Mouse (Mus musculus) thymus, adult 2 months (tissue): ENCODE data around the gene Fchsd2.

Experiments used
- CTCF ChIP-seq: fragments of 200-500 bp; IDR thresholded peaks from 2 replicates; pipeline ENCODE4 v1.5.1; 2012; ENCODE audit warnings: mild to moderate bottlenecking, control low read depth, low read length, moderate library complexity, borderline replicate concordance; ENCODE audit not compliant: control insufficient read depth, poor library complexity, insufficient read depth; ENCODE audit errors: extremely low read depth
- POLR2A ChIP-seq: fragments of 200-500 bp; IDR thresholded peaks from 2 replicates; pipeline ENCODE4 v1.6.1; 2012; ENCODE audit warnings: mild to moderate bottlenecking, low read length, control low read depth, moderate library complexity; ENCODE audit not compliant: control insufficient read depth, poor library complexity, insufficient read depth; ENCODE audit errors: extremely low read depth

DNA sequence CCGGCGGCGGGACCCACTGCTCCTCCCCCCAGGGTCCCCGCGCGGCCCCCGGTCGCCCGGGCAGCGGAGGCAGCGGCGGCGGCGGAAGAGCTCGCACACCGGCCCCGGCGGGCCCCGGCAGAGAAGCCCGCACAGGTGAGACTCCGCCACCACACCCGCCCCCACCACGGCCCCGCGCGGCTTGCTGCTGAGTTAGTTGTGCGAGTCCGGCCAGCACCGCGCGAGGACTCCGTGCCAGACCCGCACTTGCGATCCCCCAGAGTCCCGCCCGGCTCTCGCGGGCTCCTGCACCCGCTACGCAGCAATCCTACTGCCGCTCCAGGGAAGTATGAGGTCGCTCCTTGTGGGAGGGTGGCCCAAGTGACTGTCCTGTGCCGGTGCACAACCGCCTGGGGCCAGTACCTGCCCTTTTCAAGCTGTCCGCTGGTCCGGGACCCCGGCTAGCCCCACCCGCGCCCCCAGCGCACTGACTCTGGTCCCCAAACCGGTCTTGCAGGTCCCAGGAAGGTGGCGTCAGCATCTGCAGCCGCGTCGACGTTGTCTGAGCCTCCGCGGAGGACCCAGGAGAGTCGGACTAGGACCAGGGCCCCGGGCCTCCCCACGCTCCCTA lies 228.7 kb downstream of the Fchsd2 start:
- TF ChIP-seq CTCF: no peak
- TF ChIP-seq POLR2A: no peak
